Mouse (Mus musculus) retina, postnatal 1 day (tissue): ENCODE results near the gene Wwp2.

ENCODE experiments used
- DNase-seq: peaks from one replicate; pipeline ENCODE4 v3.0.0-alpha.2; 2012

Gene Wwp2

GRCm38 (mm10) chr8:107478728-107479127, 42.6 kb downstream of the Wwp2 start:
- no peak for DNase-seq

- DNase-seq, result no peak
These were observed 44.3 kb downstream of the Wwp2 start for GRCm38 (mm10) chr8:107480436-107480835.

DNA sequence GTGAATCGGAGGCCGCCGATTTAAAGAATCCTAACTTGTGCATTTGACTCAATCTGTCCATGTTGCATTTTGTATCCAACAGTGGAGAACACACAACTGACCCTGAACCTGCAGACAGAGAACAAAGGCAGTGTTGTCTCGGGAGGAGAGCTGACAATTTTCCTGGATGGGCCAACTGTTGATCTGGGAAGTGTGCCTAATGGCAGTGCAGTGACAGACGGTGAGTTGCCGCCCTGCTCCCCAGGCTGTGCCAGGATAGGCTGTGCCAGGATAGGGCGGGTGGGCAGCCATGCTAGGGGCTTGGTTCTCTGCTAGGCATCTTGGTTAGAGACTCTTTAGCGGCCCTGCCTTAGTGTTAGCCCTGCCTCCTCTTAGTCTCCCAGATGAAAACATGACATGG, 47.1 kb downstream of the Wwp2 start:
- DNase-seq, result peak; percentile 28

- DNase-seq, result no peak
These were observed 48.8 kb downstream of the Wwp2 start for GRCm38 (mm10) chr8:107484956-107485355.

DNA sequence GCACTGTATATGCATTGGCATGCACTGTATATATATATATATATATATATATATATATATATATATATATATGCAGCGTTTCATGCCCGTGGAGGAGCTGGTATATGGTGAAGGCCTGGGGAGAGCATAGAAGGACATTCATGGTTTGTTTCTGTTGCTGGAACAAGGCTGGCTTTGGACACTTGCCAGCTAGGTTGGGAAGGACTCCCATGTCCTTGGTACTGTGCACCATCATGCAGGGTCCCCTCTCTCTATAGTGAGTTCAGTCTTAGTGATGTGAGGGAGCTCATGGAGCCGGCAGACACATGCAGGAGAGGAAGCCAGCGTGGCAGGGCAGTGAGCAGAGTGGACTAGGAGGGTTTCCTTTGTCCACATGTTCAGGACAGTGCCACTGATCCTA, 52.4 kb downstream of the Wwp2 start:
- DNase-seq, result no peak

GRCm38 (mm10) chr8:107489086-107489485, 52.9 kb downstream of the Wwp2 start:
- DNase-seq, result no peak

- peak; percentile 20 for DNase-seq
These were observed 53.8 kb downstream of the Wwp2 start for GRCm38 (mm10) chr8:107489921-107490320.

GRCm38 (mm10) chr8:107490649-107491048, 54.5 kb downstream of the Wwp2 start:
- no peak for DNase-seq

DNA sequence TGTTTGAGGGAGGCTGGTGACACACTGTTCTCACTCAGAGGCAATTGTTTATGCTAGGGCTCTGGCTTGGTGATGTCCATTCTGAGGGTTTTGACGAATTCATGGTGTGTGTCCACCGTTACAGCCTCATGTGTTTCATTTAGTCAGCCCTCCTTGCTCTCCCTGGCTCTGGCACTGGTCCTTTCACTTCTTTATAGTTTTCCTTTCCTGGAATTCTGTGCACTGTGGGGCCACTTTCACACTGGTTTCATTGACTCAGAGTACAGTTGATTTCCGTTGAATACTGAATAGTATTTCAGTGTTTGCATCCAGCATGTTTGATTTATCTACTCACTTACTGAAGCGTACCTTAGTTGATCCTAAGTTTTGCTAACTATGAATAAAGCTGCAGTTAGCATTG, 55.0 kb downstream of the Wwp2 start:
- no peak for DNase-seq

DNA sequence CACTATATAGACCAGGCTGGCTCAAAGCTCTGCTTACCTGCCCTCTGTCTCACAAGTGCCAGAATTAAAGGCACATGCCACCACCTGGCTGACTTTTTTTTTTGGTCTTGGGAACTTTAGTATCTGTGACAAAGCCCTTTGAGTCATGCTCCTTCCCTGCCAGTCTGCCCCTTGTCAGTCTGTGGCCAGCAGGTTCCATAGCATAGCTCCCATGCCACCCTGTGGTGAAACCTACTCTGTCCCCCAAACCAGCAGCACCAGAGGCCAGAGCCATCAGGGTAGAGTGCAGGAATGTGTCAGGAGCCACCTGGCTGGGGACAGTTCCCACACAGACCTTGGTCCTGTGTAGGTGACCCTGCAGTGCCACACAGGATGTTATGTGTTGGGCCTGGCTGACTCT, 55.7 kb downstream of the Wwp2 start:
- DNase-seq, result no peak

- no peak for DNase-seq
These were observed 56.6 kb downstream of the Wwp2 start for GRCm38 (mm10) chr8:107492802-107493201.

DNA sequence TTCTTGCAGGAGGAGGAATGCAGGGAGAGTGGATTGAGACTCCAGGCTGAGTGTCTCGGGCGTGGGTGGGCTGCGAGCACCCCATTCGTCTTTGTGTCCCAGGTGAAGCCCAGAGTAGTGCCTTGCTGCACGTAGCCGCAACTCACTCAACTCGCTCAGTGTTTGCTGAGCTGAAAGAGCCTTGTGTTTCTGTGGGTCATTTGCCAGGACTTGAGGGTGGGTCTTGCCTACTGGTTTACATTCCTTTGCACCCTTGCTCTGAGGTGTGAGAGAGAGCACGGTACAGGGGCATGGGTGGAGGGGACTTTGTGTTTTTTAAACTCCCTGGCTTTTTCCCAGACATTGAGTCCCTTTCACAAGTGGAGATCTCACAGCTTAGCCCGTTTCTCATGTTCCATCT, 59.3 kb downstream of the Wwp2 start:
- DNase-seq, result no peak

GRCm38 (mm10) chr8:107497708-107498107, 61.5 kb downstream of the Wwp2 start:
- no peak for DNase-seq

DNA sequence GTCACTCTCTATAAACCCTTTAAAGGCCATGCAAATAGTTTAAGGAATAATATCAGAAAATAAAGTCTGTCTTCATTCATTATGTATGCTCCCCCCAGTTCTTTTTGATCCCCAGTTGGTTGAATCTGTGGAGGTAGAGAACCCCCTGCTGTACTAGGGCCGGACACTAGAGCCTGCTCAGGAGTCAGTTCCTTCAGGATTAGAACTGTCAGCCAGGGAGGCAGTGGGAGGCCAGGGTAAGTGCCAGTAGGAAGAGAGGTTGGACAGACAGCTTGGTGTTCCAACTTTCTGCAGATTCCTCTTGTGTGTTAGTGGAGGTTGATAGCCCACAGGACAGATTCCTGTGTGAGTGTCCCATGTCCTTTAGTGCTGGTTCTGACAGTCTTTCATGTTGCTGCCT, 62.2 kb downstream of the Wwp2 start:
- DNase-seq, result no peak

- DNase-seq, result no peak
These were observed 62.6 kb downstream of the Wwp2 start for GRCm38 (mm10) chr8:107498806-107499205.

DNA sequence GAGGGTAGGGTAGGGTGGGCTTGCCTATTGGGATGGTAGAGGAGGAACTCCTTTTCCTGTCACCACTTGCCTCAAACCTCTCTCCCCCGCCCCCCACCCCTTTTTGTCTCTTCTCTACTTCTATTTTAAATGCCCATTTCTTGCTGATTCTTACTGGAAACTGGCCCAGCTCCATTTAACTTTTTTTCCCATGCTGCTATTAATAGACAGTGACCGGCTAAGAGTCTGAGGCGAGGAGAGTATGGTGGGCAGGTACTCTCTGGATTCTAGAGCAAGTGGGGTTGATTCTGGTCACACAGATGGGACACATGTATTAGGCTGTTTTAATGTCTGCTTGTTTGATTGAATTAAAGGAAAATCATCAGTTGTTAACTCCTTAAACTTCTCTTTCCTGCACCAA, 63.4 kb downstream of the Wwp2 start:
- no peak for DNase-seq

- DNase-seq, result no peak
These were observed 66.2 kb downstream of the Wwp2 start for GRCm38 (mm10) chr8:107502407-107502806.

GRCm38 (mm10) chr8:107502922-107503321, 66.8 kb downstream of the Wwp2 start:
- DNase-seq, result no peak

DNA sequence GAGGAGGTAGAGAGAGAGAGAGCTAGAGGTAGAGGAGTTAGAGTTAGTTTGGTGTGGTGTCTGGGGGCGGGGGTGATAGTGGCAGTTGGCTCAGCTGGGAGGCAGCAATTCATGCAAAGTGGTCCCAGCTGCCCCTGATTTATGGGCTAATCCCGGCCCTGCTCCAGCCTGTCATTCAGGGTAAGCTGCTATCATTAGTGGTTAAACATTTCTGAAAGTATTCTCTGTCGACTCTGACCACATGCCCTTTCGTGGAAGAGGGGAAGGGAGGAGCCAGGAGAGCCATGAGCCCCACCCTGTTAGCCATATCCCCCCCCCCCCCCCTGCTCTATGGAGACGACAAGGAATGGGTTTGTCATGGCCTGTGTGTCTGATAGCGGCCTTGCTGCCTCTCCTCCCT, 67.2 kb downstream of the Wwp2 start:
- DNase-seq, result peak; percentile 84

DNA sequence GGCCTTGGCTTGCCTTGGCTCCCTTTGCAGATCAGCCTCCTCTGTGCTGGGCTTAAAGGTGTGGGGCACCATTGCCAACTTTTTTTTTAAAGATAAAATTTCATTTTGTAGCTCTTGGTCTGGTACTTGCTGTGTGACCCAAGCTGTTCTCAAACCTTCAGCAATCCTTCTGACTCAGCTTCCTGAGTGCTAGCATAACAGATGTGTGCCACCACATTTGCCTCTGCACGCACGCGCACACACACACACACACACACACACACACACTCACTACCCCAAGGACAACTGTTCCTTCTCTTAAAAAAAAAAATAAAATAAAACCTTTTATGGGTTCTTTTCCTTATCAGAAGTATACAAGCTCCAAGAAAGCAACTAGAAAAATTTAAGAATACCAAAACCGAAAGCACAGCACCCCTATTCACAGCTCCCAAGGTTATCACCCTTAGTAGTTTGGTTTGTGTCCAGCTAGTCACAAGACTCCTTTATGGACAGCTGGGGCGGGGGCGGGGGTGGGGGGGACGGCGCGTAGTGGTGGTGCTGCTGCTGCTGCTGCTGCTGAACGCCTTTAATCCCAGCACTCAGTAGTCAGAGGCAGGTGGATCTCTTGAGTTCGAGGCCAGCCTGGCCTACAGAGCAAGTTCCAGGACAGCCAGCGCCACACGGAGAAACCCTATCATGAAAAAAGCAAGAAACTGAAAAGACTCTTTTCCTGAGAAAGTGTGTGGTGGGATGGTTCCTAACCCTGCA, 68.2 kb downstream of the Wwp2 start:
- no peak for DNase-seq

DNA sequence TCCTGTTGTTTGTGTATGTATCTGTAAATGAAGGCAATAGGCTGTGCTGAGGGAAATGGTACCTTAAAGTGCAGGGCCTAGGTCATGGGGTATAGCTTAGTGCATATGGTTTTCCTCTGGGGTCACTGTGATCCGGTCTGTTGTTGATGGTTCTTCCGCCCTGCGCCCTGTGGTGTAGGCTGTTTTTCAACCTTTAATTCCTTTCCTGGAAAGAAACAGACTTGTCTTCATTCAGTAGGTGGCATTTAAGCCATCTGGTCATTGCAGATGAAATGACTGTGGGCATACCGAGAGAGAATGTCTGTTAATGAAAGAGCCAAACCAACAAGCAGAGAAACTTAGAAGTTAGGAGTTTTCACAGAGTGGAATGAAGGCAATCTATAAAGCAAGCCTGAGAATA, 69.1 kb downstream of the Wwp2 start:
- DNase-seq, result no peak

DNA sequence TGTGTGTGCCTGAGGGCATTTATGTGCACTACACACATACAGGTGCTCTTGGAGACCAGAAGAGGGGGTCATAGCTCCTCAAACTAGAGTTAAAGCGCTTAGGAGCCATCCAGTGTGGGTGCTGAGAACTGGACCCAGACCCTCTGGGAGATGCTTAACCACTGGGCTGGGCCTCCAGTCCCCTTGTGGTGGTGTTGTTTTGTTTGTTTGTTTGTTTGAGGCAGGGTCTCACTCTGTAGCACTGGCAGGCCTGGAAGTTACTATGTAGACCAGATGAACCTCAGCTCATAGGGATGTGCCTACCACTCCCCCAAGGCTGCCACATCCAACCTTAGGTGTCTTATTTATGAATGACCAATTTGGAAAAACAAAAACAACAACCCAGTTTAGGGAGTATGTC, 70.9 kb downstream of the Wwp2 start:
- no peak for DNase-seq

DNA sequence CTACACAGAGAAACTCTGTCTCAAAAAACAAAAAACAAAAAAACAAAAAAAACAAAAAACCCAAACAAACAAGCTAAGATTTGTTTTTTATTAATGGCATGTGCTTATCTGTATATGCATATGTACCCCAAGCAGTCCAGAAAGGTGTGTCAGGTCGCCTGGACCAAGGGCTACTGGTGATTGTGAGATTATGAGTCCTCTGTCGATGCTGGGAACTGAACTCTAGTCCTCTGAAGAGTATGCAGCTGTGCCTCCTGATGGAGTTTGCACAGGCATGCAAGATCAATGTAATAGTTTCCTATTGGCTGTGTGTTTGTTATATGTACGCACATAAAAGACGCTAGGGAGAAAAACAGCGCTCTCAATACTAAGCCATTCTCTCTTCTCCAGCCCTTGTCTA, 74.0 kb downstream of the Wwp2 start:
- no peak for DNase-seq

DNA sequence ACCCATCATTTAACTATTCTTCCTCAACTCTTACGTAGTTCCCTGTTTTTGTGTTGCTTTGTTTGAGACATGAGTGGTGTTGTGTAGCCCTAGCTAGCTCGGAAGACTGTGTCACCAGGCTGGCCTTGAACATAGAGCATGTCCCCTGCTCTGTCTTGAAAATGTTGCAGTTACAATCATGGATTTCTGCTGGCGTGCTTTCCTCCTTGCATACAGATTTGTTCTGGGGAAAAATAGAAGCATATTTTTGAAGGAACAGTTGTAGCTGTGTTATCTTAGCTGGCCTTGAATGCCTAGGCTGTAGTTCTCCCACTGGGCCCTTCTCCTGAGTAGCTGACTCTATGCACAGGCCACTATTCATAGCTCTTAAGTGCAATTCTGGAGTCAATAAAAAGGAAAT, 74.6 kb downstream of the Wwp2 start:
- DNase-seq, result no peak

DNA sequence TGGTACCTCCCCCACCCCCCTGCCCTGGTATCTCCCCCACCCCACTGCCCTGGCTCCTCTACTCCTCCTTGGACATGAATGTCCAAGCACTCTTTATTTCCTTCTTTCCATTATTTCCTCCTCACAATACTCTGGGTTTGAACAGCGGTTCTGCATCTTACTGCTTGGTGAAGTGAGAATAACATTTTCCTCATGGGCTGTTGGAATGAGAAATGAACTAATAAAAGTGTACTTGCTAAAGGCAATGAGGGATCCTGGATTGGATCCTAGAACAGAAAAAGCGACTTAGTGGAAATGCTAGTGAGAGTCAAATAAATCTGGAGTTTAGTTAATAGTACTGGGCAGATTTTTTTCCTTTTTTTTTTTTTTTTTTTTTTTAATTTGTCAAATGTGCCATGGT, 77.1 kb downstream of the Wwp2 start:
- no peak for DNase-seq
